Mouse (Mus musculus) right cerebral cortex, postnatal 36 days (tissue): Measurements from ENCODE around the gene Gjd3.

Experiments used
- DNase-seq, 2 experiments: peaks; one replicate each; pipeline ENCODE4 v3.0.0; 2022; ENCODE audit warnings: low spot score in 2 of 2, mixed read lengths in 1 of 2

Gjd3 gene

GRCm38 (mm10) chr11:98963191-98964021 is 19.4 kb downstream of the Gjd3 start:
- DNase-seq = no peak

- DNase-seq = no peak
Observed at GRCm38 (mm10) chr11:98962421-98963095, 20.3 kb downstream of the Gjd3 start.

- no peak for DNase-seq
Observed at GRCm38 (mm10) chr11:98961766-98962165, 21.1 kb downstream of the Gjd3 start.

- no peak for DNase-seq
Observed at GRCm38 (mm10) chr11:98961051-98961592, 21.7 kb downstream of the Gjd3 start.

- no peak for DNase-seq
Observed at GRCm38 (mm10) chr11:98960313-98960906, 22.4 kb downstream of the Gjd3 start.

- DNase-seq = peak; percentile 78 to 81
Observed at GRCm38 (mm10) chr11:98959437-98960312, 23.1 kb downstream of the Gjd3 start.

GRCm38 (mm10) chr11:98956340-98956739 is 26.5 kb downstream of the Gjd3 start:
- DNase-seq = no peak

- no peak for DNase-seq
Observed at GRCm38 (mm10) chr11:98955707-98956235, 27.0 kb downstream of the Gjd3 start.

- DNase-seq = no peak
Observed at GRCm38 (mm10) chr11:98954801-98955706, 27.8 kb downstream of the Gjd3 start.

GRCm38 (mm10) chr11:98954373-98954772 is 28.4 kb downstream of the Gjd3 start:
- peak in 1 of 2 experiments; percentile 58 for DNase-seq

- no peak for DNase-seq
Observed at GRCm38 (mm10) chr11:98953835-98954320, 28.9 kb downstream of the Gjd3 start.

GRCm38 (mm10) chr11:98953361-98953760 is 29.5 kb downstream of the Gjd3 start:
- DNase-seq = no peak

- DNase-seq = no peak
Observed at GRCm38 (mm10) chr11:98952736-98953135, 30.1 kb downstream of the Gjd3 start.

- DNase-seq = no peak
Observed at GRCm38 (mm10) chr11:98952111-98952510, 30.7 kb downstream of the Gjd3 start.

- DNase-seq = no peak
Observed at GRCm38 (mm10) chr11:98951026-98951906, 31.6 kb downstream of the Gjd3 start.

GRCm38 (mm10) chr11:98950484-98950883 is 32.3 kb downstream of the Gjd3 start:
- DNase-seq = no peak

- DNase-seq = no peak
Observed at GRCm38 (mm10) chr11:98949958-98950460, 32.8 kb downstream of the Gjd3 start.

- no peak for DNase-seq
Observed at GRCm38 (mm10) chr11:98949242-98949957, 33.4 kb downstream of the Gjd3 start.
